Comparison of ENCODE assay signal across 19 mouse cellular contexts in the genomic region with DNA sequence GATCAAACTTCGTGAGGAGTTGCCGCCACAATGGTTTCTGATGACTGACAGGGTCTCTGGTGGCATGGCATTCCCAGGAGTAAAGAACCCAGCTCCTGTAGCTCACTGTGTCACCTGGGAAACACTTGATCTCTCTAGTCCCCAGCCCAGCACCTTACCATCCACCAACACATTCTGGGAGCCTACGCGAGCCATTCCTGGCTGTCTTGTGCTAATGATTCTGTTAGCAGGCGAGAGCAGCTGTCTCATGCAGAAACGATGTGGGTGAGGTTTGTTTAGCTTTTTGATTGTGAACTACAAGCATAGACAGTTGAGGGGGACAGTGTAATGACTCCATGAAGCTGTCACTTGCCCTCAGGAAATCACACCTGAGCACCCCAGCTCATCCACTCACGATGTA.
DNase-seq lines count a peak whose midpoint lies in the region; ATAC-seq lines count a peak whose summit lies in the region.
"Had no signal": no experiment of that assay in that cellular context is flagged by ENCODE, and none has a peak within 500 bp of the region (broad histone marks: within the 10 kb centered on the region; RNA-seq: fewer than 3 reads in every experiment).

No protein-coding gene starts in this region.

- peak; percentile 88 for ATAC-seq in frontal cortex, adult (ENCODE audit: low TSS enrichment)
- ATAC-seq: forebrain, embryonic 13.5 days; forebrain, embryonic 15.5 days; forebrain, postnatal 0 days; Patski had no signal

- no peak for DNase-seq in frontal cortex, postnatal 25 days (ENCODE audit: low spot score in 2 of 2)
- peak; percentile 40 to 54 for DNase-seq in right cerebral cortex, adult 2 months (ENCODE audit: low spot score in 2 of 2)
- DNase-seq in right cerebral cortex, postnatal 10 days (ENCODE audit: low spot score in 2 of 2) = no peak
- peak; percentile 39 for DNase-seq in telencephalon, adult 2 months (ENCODE audit: low read depth, low spot score)
- no peak for DNase-seq in left cerebral cortex, adult 11 months (ENCODE audit: low spot score)
- DNase-seq: adrenal gland, adult 8-10 months; adrenal gland, postnatal 14 days; adrenal gland, postnatal 36 days; B cell, adult 2 months; cerebellum, adult 11 months; cerebellum, adult 18-20 months; cerebellum, adult 8-10 months; cerebellum, postnatal 10 days; cerebellum, postnatal 25 days; forebrain, postnatal 0 days had no signal

Comparison
In these comparisons a context has a peak if more than half of its experiments do, and no peak if none do; other contexts are left out.
1. DNase-seq: peak in right cerebral cortex, adult 2 months (2 of 2) and telencephalon, adult 2 months (single experiment); none in frontal cortex, postnatal 25 days (0 of 2), right cerebral cortex, postnatal 10 days (0 of 2) and left cerebral cortex, adult 11 months (single experiment).